Comparison of ENCODE assay signal across 10 mouse cellular contexts in genomic region chr9:66240493-66240892, GRCm38 (mm10).
DNase-seq lines count a peak whose midpoint lies in the region; ATAC-seq and TF ChIP-seq lines count a peak whose summit lies in the region.
"Had no signal": no experiment of that assay in that cellular context is flagged by ENCODE, and none has a peak within 500 bp of the region (broad histone marks: within the 10 kb centered on the region; RNA-seq: fewer than 3 reads in every experiment).

No protein-coding gene starts in this region.

- 26% methylated on average over 4 of the region's 4 CpGs for WGBS in lung, postnatal 0 days
- 71% methylated on average over 4 of the region's 4 CpGs for WGBS in hindbrain, embryonic 13.5 days

- TF ChIP-seq CTCF in lung, postnatal 0 days (IDR thresholded peaks at IDR 0.05), result no peak

- no peak overlapping the region for H3K9ac ChIP-seq in lung, postnatal 0 days (replicated peaks; ENCODE audit: low read depth)
- H3K9ac ChIP-seq in hindbrain, embryonic 13.5 days, result no peak overlapping the region
- H3K9ac ChIP-seq: midbrain, embryonic 12.5 days had no signal

- H3K4me1 ChIP-seq in lung, postnatal 0 days (ENCODE audit: insufficient read depth, low read depth, low read length), result peaks cover 3% of the 10 kb centered on the region; the same call in 1 of the 2 replicates
- no peaks in the 10 kb centered on the region for H3K4me1 ChIP-seq in hindbrain, embryonic 13.5 days (replicated peaks)
- H3K4me1 ChIP-seq: midbrain, embryonic 12.5 days had no signal

- no peak overlapping the region for H3K4me3 ChIP-seq in lung, postnatal 0 days (ENCODE audit: low read depth, low read length)
- no peak overlapping the region for H3K4me3 ChIP-seq in hindbrain, embryonic 13.5 days
- H3K4me3 ChIP-seq: midbrain, embryonic 12.5 days had no signal

- no peak overlapping the region for H3K4me2 ChIP-seq in lung, postnatal 0 days (replicated peaks; ENCODE audit: low read depth, low read length)
- no peak overlapping the region for H3K4me2 ChIP-seq in hindbrain, embryonic 13.5 days
- H3K4me2 ChIP-seq: midbrain, embryonic 12.5 days had no signal

- TF ChIP-seq EP300 in lung, postnatal 0 days (IDR thresholded peaks at IDR 0.05), result peak; percentile 77

- no peaks in the 10 kb centered on the region for H3K9me3 ChIP-seq in lung, postnatal 0 days (ENCODE audit: low read length)
- no peaks in the 10 kb centered on the region for H3K9me3 ChIP-seq in hindbrain, embryonic 13.5 days
- H3K9me3 ChIP-seq: midbrain, embryonic 12.5 days had no signal

- DNase-seq in gastrocnemius, adult 18-20 months (ENCODE audit: low spot score), result peak; percentile 66
- DNase-seq in gastrocnemius, postnatal 4 days (ENCODE audit: low spot score in 2 of 2), result no peak
- peak; percentile 92 for DNase-seq in 3T3-L1 (ENCODE audit: low read depth, low spot score)
- peak; percentile 57 to 70 for DNase-seq in cerebellum, postnatal 10 days
- peak; percentile 80 for DNase-seq in lung, postnatal 0 days (ENCODE audit: low spot score)
- DNase-seq in left cerebral cortex, postnatal 14 days (ENCODE audit: low spot score in 2 of 2), result no peak
- DNase-seq: adrenal gland, adult 8-10 months had no signal

- intact Hi-C loops in left cerebral cortex, postnatal 14 days (cut with DNase I), result no loop called here

- H3K36me3 ChIP-seq in lung, postnatal 0 days (ENCODE audit: insufficient read depth, low read length), result no peaks in the 10 kb centered on the region
- H3K36me3 ChIP-seq in hindbrain, embryonic 13.5 days, result no peaks in the 10 kb centered on the region
- H3K36me3 ChIP-seq: midbrain, embryonic 12.5 days had no signal

- H3K27me3 ChIP-seq in lung, postnatal 0 days (replicated peaks; ENCODE audit: insufficient read depth, low read length), result no peaks in the 10 kb centered on the region
- H3K27me3 ChIP-seq in hindbrain, embryonic 13.5 days, result no peaks in the 10 kb centered on the region
- H3K27me3 ChIP-seq: midbrain, embryonic 12.5 days had no signal

- H3K27ac ChIP-seq in lung, postnatal 0 days (ENCODE audit: low read length), result peak overlapping the region; percentile 72
- no peak overlapping the region for H3K27ac ChIP-seq in hindbrain, embryonic 13.5 days
- H3K27ac ChIP-seq: midbrain, embryonic 12.5 days had no signal

- ATAC-seq in lung, postnatal 0 days, result peak; percentile 81
- ATAC-seq in megakaryocyte progenitor cell, adult 5-6 weeks (replicated peaks; ENCODE audit: poor library complexity), result no peak
- no peak for ATAC-seq in hindbrain, embryonic 13.5 days (ENCODE audit: low FRiP score)

Comparison
In these comparisons a context has a peak if more than half of its experiments do, and no peak if none do; other contexts are left out.
1. DNase-seq: peak in gastrocnemius, adult 18-20 months (single experiment), 3T3-L1 (single experiment), cerebellum, postnatal 10 days (2 of 2) and lung, postnatal 0 days (single experiment); none in gastrocnemius, postnatal 4 days (0 of 2) and left cerebral cortex, postnatal 14 days (0 of 2).